Mouse (Mus musculus): ENCODE measurements around the gene Pcdh10. TPM values are rescaled to one million over a fixed set of nuclear protein-coding genes. Genes with fewer than 3 reads are reported as not detected.

Pcdh10 gene
- polyA plus RNA-seq, 1 experiment: 71.0 TPM

DNA sequence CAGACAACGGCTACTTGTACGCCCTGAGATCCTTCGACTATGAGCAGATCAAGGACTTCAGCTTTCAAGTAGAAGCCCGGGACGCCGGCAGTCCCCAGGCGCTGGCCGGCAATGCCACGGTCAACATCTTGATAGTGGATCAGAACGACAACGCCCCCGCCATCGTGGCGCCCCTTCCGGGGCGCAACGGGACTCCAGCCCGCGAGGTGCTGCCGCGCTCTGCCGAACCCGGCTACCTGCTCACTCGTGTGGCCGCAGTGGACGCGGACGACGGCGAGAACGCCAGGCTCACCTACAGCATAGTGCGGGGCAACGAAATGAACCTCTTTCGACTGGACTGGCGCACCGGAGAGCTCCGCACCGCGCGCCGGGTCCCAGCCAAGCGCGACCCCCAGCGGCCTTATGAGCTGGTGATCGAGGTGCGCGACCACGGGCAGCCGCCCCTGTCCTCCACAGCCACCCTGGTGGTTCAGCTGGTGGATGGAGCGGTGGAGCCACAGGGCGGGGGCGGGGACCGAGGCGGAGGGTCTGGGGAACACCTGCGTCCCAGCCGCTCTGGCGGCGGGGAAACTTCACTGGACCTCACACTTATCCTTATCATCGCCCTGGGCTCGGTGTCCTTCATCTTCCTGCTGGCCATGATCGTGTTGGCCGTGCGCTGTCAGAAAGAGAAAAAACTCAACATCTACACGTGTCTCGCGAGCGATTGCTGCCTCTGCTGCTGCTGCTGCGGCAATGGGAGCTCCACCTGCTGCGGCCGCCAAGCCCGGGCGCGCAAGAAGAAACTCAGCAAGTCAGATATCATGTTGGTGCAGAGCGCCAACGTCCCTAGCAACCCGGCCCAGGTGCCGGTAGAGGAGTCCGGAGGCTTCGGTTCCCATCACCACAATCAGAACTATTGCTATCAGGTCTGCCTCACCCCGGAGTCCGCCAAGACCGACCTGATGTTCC lies 2.9 kb downstream of the Pcdh10 start:
- under 1% methylated on average over 82 of the region's 82 CpGs for WGBS
- H3K4me1 ChIP-seq (ENCODE audit: control insufficient read depth, insufficient read depth, low read length): no peaks in the 10 kb centered on the region
- peak overlapping the region; percentile 88 for H3K4me3 ChIP-seq (ENCODE audit: insufficient read depth, low read depth, low read length)
- TF ChIP-seq POLR2A (IDR thresholded peaks at IDR 0.05; ENCODE audit: insufficient read depth, low read depth, low read length): no peak
- no peak; the same call in 1 of the 2 replicates for TF ChIP-seq CTCF (IDR thresholded peaks at IDR 0.05; ENCODE audit: insufficient read depth, low read depth, low read length)
- H3K27ac ChIP-seq (ENCODE audit: insufficient read depth, low read depth, low read length): peak overlapping the region; percentile 80

DNA sequence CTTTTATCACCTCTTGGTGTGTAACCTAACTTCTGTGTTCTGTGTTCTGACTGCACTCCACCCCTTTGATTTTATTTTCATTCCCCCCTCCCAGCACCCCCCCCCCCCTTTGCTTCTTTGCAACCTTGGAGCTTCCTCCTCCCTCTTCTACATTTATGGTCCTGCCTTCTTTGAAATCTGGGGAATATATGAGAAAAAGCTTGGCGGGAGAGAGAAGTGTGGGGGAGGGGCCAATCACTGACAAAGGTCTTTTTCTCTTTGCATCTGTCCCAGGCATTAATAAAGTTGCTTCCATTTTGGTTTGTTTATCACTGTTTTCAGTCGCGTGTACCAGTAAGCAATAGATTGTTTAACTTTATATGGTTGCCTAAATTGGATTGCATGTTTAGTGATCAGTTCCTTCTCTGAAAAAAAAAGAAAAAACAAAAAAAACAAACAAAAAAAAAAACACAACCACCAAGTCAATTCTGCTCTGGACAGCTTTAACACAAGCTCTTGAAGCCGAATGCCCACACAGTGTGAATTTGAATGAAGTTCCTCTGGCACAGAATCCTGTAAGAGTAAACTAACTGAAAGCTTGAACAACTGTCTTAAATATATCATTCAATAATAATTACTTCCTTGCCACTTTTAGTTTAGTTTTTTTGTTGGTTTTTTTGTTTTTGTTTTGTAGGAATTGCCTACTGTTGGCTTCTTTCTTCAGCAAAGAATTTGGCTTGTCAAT lies 4.0 kb downstream of the Pcdh10 start:
- Histone ChIP-seq H3K27ac (ENCODE audit: insufficient read depth, low read depth, low read length) (peak overlapping the region; percentile 60), H3K4me1 (ENCODE audit: control insufficient read depth, insufficient read depth, low read length) (no peaks in the 10 kb centered on the region), H3K4me3 (ENCODE audit: insufficient read depth, low read depth, low read length) (peak overlapping the region; percentile 88)
- TF ChIP-seq POLR2A (IDR thresholded peaks at IDR 0.05; ENCODE audit: insufficient read depth, low read depth, low read length) (no peak), CTCF (IDR thresholded peaks at IDR 0.05; ENCODE audit: insufficient read depth, low read depth, low read length) (no peak)
- WGBS: 7% methylated on average over 4 of the region's 4 CpGs

DNA sequence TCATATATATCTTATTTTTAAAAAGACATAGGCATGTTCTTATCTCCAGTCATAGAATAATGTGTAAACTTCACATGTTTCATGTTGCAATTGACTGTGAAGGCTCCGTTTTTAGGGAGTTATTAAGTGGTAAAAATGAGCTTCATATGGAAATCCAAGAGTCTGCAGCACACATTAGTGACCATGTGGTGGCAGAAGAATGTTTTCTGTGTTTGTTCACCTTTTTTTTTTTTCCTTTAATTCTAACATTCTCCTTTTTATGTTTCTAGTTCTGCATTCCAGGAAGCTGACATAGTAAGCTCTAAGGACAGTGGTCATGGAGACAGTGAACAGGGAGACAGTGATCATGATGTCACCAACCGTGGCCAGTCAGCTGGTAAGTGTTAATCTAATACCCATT lies 5.6 kb downstream of the Pcdh10 start:
- no peak overlapping the region for H3K27ac ChIP-seq (ENCODE audit: insufficient read depth, low read depth, low read length)
- no peak for TF ChIP-seq POLR2A (IDR thresholded peaks at IDR 0.05; ENCODE audit: insufficient read depth, low read depth, low read length)
- no peak for TF ChIP-seq CTCF (IDR thresholded peaks at IDR 0.05; ENCODE audit: insufficient read depth, low read depth, low read length)
- H3K4me3 ChIP-seq (ENCODE audit: insufficient read depth, low read depth, low read length): no peak overlapping the region
- 21% methylated on average over 2 of the region's 2 CpGs for WGBS
- no peaks in the 10 kb centered on the region for H3K4me1 ChIP-seq (ENCODE audit: control insufficient read depth, insufficient read depth, low read length)

DNA sequence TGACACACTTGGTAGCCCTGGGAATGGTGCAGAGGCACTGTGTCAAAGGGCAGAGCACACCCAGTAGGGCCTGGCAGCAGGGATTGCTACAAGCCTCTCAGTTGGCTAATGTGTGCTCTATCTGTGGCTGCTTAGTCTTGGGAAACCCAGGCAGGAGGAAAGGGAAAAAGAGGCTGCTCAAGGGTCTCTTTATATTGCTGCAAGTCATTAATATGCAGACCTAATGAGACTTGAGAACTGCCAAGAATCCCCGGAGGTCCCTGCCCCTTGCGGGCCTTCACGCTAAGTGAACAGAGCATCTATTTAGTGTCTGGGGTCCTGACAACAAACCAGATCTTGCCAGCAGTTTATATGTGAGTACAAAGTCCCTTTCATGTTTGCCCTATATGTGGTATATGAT lies 6.8 kb downstream of the Pcdh10 start:
- H3K4me1 ChIP-seq (ENCODE audit: control insufficient read depth, insufficient read depth, low read length): no peaks in the 10 kb centered on the region
- H3K4me3 ChIP-seq (ENCODE audit: insufficient read depth, low read depth, low read length): peak overlapping the region; percentile 31
- no peak for TF ChIP-seq CTCF (IDR thresholded peaks at IDR 0.05; ENCODE audit: insufficient read depth, low read depth, low read length)
- no peak for TF ChIP-seq POLR2A (IDR thresholded peaks at IDR 0.05; ENCODE audit: insufficient read depth, low read depth, low read length)
- 36% methylated on average over 3 of the region's 3 CpGs for WGBS
- no peak overlapping the region for H3K27ac ChIP-seq (ENCODE audit: insufficient read depth, low read depth, low read length)

DNA sequence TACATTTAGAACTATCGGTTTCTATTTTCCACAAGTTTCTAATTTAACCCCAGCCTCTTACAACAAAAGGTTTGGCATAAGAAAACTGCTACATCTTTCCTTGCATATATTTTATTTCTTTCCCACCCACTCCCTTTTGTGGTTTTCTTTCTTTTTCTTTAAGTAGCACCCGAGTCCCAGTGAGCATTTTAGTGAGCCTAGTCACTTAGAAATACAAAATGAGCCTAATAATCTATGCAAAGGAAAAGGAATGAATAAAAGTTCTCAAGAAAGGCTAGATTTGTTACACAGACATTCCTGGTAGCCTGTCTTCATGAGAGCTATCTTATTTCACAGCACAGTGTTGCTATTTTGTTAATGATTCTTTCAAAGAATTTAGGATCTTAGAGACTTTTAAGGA lies 7.3 kb downstream of the Pcdh10 start:
- H3K4me1 ChIP-seq (ENCODE audit: control insufficient read depth, insufficient read depth, low read length): no peaks in the 10 kb centered on the region
- WGBS: 26% methylated on average over 2 of the region's 2 CpGs
- no peak overlapping the region for H3K4me3 ChIP-seq (ENCODE audit: insufficient read depth, low read depth, low read length)
- no peak overlapping the region for H3K27ac ChIP-seq (ENCODE audit: insufficient read depth, low read depth, low read length)
- TF ChIP-seq CTCF (IDR thresholded peaks at IDR 0.05; ENCODE audit: insufficient read depth, low read depth, low read length): no peak
- TF ChIP-seq POLR2A (IDR thresholded peaks at IDR 0.05; ENCODE audit: insufficient read depth, low read depth, low read length): no peak

DNA sequence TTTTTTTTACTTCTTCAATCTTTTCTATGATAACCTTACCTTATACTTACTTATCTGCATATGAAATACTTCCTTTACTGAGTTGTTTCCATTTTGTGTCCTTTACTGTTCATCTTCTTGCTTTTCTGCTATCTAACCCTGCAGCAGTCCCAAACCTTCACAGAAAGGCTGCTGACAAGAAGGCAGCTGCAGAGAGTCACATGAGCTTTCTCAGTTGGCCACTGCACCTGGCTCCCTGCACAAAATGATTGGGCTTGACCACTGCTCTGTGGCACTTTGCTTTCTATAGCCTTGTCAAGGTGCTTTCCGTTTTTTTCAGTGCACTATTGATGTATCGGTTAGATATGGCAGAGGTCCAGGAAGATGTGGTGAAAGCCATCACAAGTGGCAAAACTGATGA lies 8.3 kb downstream of the Pcdh10 start:
- 63% methylated on average over 2 of the region's 2 CpGs for WGBS
- Histone ChIP-seq H3K27ac (ENCODE audit: insufficient read depth, low read depth, low read length) (peak overlapping the region; percentile 31; the same call in 1 of the 2 replicates), H3K4me3 (ENCODE audit: insufficient read depth, low read depth, low read length) (peak overlapping the region; percentile 13; the same call in 1 of the 2 replicates), H3K4me1 (ENCODE audit: control insufficient read depth, insufficient read depth, low read length) (no peaks in the 10 kb centered on the region)
- TF ChIP-seq CTCF (IDR thresholded peaks at IDR 0.05; ENCODE audit: insufficient read depth, low read depth, low read length) (no peak), POLR2A (IDR thresholded peaks at IDR 0.05; ENCODE audit: insufficient read depth, low read depth, low read length) (no peak)

DNA sequence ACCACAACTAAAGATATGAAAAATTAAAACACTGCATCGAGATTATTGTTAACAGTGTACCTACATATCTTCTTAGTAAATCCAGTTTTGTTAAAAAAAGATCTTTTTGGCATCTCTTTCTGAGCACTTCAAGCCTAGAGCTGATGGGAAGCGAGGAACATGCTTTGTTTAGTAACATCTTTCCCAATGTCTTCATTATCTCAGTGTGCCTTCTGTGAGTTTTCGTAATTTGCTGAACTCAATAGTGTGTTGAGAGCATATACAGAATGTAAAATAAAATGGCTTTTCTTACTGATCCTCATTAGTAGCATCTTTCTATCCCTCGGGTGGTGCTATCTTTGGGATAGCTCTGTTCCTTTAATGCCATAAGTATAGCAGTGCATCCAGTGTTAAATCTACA lies 18.9 kb downstream of the Pcdh10 start:
- no peak overlapping the region for H3K4me3 ChIP-seq (ENCODE audit: insufficient read depth, low read depth, low read length)
- 40% methylated on average over 4 of the region's 4 CpGs for WGBS
- no peak for TF ChIP-seq POLR2A (IDR thresholded peaks at IDR 0.05; ENCODE audit: insufficient read depth, low read depth, low read length)
- TF ChIP-seq CTCF (IDR thresholded peaks at IDR 0.05; ENCODE audit: insufficient read depth, low read depth, low read length): no peak
- H3K4me1 ChIP-seq (ENCODE audit: control insufficient read depth, insufficient read depth, low read length): 0 out of 2 replicates have a peak, but pooled peaks cover 2% of the 10 kb centered on the region
- H3K27ac ChIP-seq (ENCODE audit: insufficient read depth, low read depth, low read length): no peak overlapping the region

DNA sequence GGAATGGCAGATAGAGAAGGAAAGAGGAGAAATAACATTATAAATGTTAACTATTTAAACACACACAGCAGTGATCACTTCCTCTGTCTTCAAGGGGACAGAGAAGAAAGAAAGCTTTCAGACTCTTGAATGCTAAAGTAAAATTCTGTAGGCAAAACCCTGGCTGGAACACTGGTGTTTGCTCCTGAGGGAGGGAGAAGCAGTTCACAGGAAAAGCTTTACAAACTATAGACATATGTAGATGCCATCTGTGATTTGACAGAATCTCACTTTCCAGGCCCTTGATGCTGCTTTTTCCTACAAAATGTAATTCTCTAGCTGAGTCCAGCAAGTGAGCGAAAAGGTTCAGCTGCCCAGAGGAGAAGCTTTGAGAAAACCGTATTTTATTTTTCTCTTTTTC lies 25.0 kb downstream of the Pcdh10 start:
- 78% methylated on average over 2 of the region's 2 CpGs for WGBS

DNA sequence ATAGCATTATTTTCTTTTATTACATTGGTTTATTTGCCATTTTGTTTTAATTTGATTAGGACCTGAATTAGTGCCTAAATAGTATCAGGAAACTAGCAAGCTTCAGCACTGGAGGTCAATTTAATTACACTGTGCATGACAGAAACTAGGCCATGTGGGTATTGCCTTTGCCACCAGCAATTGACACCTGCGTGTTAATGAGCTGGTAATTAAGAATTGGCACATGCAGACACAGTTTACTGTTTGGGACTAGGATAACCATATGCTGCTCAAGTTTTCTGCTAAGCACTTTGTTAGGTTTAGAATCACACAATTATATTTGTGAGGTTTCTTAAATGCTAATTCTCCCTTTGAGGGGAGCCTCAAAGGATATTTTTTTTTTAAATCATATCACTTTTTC lies 53.5 kb downstream of the Pcdh10 start:
- Histone ChIP-seq H3K4me3 (ENCODE audit: insufficient read depth, low read depth, low read length) (no peak overlapping the region), H3K4me1 (ENCODE audit: control insufficient read depth, insufficient read depth, low read length) (0 out of 2 replicates have a peak, but pooled peaks cover 2% of the 10 kb centered on the region), H3K27ac (ENCODE audit: insufficient read depth, low read depth, low read length) (no peak overlapping the region)
- WGBS: 27% methylated on average over 1 of the region's 1 CpGs
- TF ChIP-seq CTCF (IDR thresholded peaks at IDR 0.05; ENCODE audit: insufficient read depth, low read depth, low read length): no peak
- TF ChIP-seq POLR2A (IDR thresholded peaks at IDR 0.05; ENCODE audit: insufficient read depth, low read depth, low read length): no peak

More for the DNA sequence above, 25.0 kb downstream of the Pcdh10 start:
- Histone ChIP-seq H3K27ac (ENCODE audit: insufficient read depth, low read depth, low read length) (no peak overlapping the region), H3K4me3 (ENCODE audit: insufficient read depth, low read depth, low read length) (no peak overlapping the region), H3K4me1 (ENCODE audit: control insufficient read depth, insufficient read depth, low read length) (no peaks in the 10 kb centered on the region)
- TF ChIP-seq POLR2A (IDR thresholded peaks at IDR 0.05; ENCODE audit: insufficient read depth, low read depth, low read length) (no peak), CTCF (IDR thresholded peaks at IDR 0.05; ENCODE audit: insufficient read depth, low read depth, low read length) (no peak)
